Mouse (Mus musculus): ENCODE data around the gene Fam49a. TPM values are rescaled to one million over a fixed set of nuclear protein-coding genes. Genes with fewer than 3 reads are reported as not detected.

The Fam49a gene
- polyA plus RNA-seq, 1 experiment from 2014 or later, result 3.2 TPM

DNA sequence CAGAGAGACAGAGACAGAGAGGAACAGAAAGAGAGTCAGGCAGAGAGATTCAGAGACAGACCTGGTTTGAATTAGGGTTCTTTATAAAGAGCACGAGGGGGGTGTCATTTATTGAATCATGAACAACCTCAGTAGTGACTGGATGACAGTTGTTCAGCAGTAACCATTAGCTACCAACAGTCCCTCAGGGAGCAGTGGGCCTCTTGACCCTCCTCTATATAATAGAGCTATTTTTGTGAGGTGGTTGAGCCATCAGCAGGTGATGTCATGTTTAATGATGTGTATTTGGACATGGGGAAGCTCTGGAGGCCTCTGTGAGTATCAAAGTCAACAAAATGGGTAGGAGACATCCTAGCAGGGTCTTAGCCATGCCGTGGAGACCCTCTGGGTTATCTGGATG, 39.2 kb downstream of the Fam49a start:
- Histone ChIP-seq H3K4me2 (ENCODE audit: low read depth, low read length) (no peak overlapping the region), H3K27ac (ENCODE audit: low read depth) (peak overlapping the region; percentile 63), H3K4me3 (ENCODE audit: low read depth, low read length) (no peak overlapping the region), H3K9me3 (ENCODE audit: low read length) (no peaks in the 10 kb centered on the region), H3K4me1 (ENCODE audit: insufficient read depth) (peaks cover 8% of the 10 kb centered on the region), H3K36me3 (replicated peaks; ENCODE audit: insufficient read depth, low read length) (no peaks in the 10 kb centered on the region), H3K27me3 (ENCODE audit: insufficient read depth, low read length) (no peaks in the 10 kb centered on the region), H3K9ac (replicated peaks) (no peak overlapping the region)
- DNase-seq (no peak), ATAC-seq (0 out of 2 replicates have a peak, but pooled peaks have one; percentile 7)
- 66% methylated on average over 2 of the region's 2 CpGs for WGBS (ENCODE audit: insufficient replicate concordance)
- no peak for TF ChIP-seq CTCF (IDR thresholded peaks at IDR 0.05; ENCODE audit: low read depth)
- TF ChIP-seq EP300 (IDR thresholded peaks at IDR 0.05; ENCODE audit: low read depth), result no peak

GRCm38 (mm10) chr12:12301815-12302214, 39.9 kb downstream of the Fam49a start:
- H3K4me2 ChIP-seq (ENCODE audit: low read depth, low read length), result no peak overlapping the region
- DNase-seq, result peak; percentile 59
- H3K9ac ChIP-seq (replicated peaks), result no peak overlapping the region
- no peaks in the 10 kb centered on the region for H3K9me3 ChIP-seq (ENCODE audit: low read length)
- H3K27ac ChIP-seq (ENCODE audit: low read depth), result peak overlapping the region; percentile 63
- WGBS (ENCODE audit: insufficient replicate concordance), result 14% methylated on average over 4 of the region's 4 CpGs
- H3K27me3 ChIP-seq (ENCODE audit: insufficient read depth, low read length), result no peaks in the 10 kb centered on the region
- H3K4me3 ChIP-seq (ENCODE audit: low read depth, low read length), result no peak overlapping the region
- peak; percentile 77 for ATAC-seq
- TF ChIP-seq CTCF (IDR thresholded peaks at IDR 0.05; ENCODE audit: low read depth) (peak; percentile 62), EP300 (IDR thresholded peaks at IDR 0.05; ENCODE audit: low read depth) (no peak; the same call in 1 of the 2 replicates)
- H3K4me1 ChIP-seq (ENCODE audit: insufficient read depth), result peaks cover 8% of the 10 kb centered on the region
- no peaks in the 10 kb centered on the region for H3K36me3 ChIP-seq (replicated peaks; ENCODE audit: insufficient read depth, low read length)

GRCm38 (mm10) chr12:12306214-12306613, 44.3 kb downstream of the Fam49a start:
- H3K4me1 ChIP-seq (ENCODE audit: insufficient read depth), result peaks cover 4% of the 10 kb centered on the region; the same call in 1 of the 2 replicates
- TF ChIP-seq CTCF (IDR thresholded peaks at IDR 0.05; ENCODE audit: low read depth) (no peak), EP300 (IDR thresholded peaks at IDR 0.05; ENCODE audit: low read depth) (no peak)
- H3K36me3 ChIP-seq (replicated peaks; ENCODE audit: insufficient read depth, low read length), result no peaks in the 10 kb centered on the region
- no peaks in the 10 kb centered on the region for H3K27me3 ChIP-seq (ENCODE audit: insufficient read depth, low read length)
- ATAC-seq (peak; percentile 44; the same call in 1 of the 2 replicates), DNase-seq (no peak)
- no peak overlapping the region for H3K27ac ChIP-seq (ENCODE audit: low read depth)
- no peaks in the 10 kb centered on the region for H3K9me3 ChIP-seq (ENCODE audit: low read length)
- H3K9ac ChIP-seq (replicated peaks), result no peak overlapping the region
- no peak overlapping the region for H3K4me2 ChIP-seq (ENCODE audit: low read depth, low read length)
- 70% methylated on average over 3 of the region's 3 CpGs for WGBS (ENCODE audit: insufficient replicate concordance)
- H3K4me3 ChIP-seq (ENCODE audit: low read depth, low read length), result no peak overlapping the region

DNA sequence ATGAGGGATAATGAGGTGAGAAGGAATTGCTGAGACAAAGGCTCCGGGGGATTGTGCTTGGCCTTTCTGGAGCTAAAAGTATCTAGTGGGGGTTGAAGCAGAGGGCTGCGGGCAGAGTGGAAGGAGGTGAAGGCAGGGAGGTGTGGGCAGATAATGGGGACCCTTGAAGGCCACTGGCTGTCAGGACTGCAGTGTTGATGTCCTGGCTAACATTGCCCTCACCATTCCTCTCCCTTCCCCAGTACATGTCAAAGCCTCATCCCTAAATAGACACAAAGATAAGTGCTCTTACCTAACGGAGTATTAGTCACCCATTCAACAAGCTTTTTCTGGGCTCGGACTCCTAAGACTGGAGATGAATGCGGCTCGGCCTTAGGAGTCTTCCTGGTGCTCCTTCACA, 44.9 kb downstream of the Fam49a start:
- no peaks in the 10 kb centered on the region for H3K9me3 ChIP-seq (ENCODE audit: low read length)
- no peaks in the 10 kb centered on the region for H3K36me3 ChIP-seq (replicated peaks; ENCODE audit: insufficient read depth, low read length)
- H3K27ac ChIP-seq (ENCODE audit: low read depth), result no peak overlapping the region
- no peak overlapping the region for H3K4me3 ChIP-seq (ENCODE audit: low read depth, low read length)
- 78% methylated on average over 6 of the region's 6 CpGs for WGBS (ENCODE audit: insufficient replicate concordance)
- no peak for DNase-seq
- H3K27me3 ChIP-seq (ENCODE audit: insufficient read depth, low read length), result no peaks in the 10 kb centered on the region
- TF ChIP-seq CTCF (IDR thresholded peaks at IDR 0.05; ENCODE audit: low read depth), result no peak
- no peak for TF ChIP-seq EP300 (IDR thresholded peaks at IDR 0.05; ENCODE audit: low read depth)
- no peak for ATAC-seq
- no peak overlapping the region for H3K9ac ChIP-seq (replicated peaks)
- no peak overlapping the region for H3K4me2 ChIP-seq (ENCODE audit: low read depth, low read length)
- no peaks in the 10 kb centered on the region for H3K4me1 ChIP-seq (ENCODE audit: insufficient read depth)

DNA sequence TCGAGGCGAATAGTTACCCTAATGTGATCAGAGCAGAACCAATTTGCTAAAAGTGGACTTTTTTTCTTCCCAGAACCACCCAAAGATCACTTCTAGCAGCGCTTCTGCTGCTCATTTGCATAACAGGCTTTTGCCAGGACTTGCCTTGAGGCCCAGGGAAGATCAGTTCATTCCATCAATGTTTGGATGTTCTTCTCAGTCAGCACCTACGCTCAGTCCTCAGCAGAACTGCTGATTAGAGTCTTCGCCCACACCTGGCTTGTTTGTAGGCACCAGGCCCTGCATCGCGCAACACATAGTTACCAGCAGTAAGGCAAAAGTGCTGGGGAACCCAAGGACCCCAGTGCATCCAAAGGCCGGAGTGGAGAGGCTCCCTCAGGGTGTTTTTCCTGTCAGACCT, 45.3 kb downstream of the Fam49a start:
- 74% methylated on average over 8 of the region's 8 CpGs for WGBS (ENCODE audit: insufficient replicate concordance)
- Histone ChIP-seq H3K9me3 (ENCODE audit: low read length) (no peaks in the 10 kb centered on the region), H3K36me3 (replicated peaks; ENCODE audit: insufficient read depth, low read length) (no peaks in the 10 kb centered on the region), H3K4me1 (ENCODE audit: insufficient read depth) (no peaks in the 10 kb centered on the region), H3K27ac (ENCODE audit: low read depth) (no peak overlapping the region), H3K27me3 (ENCODE audit: insufficient read depth, low read length) (no peaks in the 10 kb centered on the region), H3K9ac (replicated peaks) (no peak overlapping the region), H3K4me3 (ENCODE audit: low read depth, low read length) (no peak overlapping the region), H3K4me2 (ENCODE audit: low read depth, low read length) (no peak overlapping the region)
- TF ChIP-seq EP300 (IDR thresholded peaks at IDR 0.05; ENCODE audit: low read depth) (no peak), CTCF (IDR thresholded peaks at IDR 0.05; ENCODE audit: low read depth) (no peak)
- DNase-seq (no peak), ATAC-seq (no peak)

DNA sequence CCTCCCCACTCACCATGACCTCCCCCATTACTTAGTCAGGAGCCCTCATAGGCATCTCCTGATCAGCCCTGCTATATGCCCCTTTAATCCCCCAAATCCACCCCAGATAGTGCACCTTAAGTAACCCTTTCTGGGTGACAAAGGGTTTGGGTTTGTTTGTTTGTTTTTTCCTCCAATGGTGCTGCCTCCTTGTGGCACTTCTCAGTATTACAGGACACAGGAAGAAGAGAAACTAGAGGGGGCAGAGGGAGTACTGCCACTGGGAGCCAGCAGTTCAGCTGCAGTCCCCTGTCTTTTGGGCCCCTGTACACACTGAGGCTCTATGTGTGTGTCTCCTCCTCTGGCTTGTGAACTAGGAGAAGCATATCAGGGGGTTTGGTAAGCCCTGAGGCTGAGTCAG, 51.5 kb downstream of the Fam49a start:
- H3K4me2 ChIP-seq (ENCODE audit: low read depth, low read length), result no peak overlapping the region
- no peaks in the 10 kb centered on the region for H3K4me1 ChIP-seq (ENCODE audit: insufficient read depth)
- TF ChIP-seq EP300 (IDR thresholded peaks at IDR 0.05; ENCODE audit: low read depth) (no peak), CTCF (IDR thresholded peaks at IDR 0.05; ENCODE audit: low read depth) (peak; percentile 60)
- no peak overlapping the region for H3K9ac ChIP-seq (replicated peaks)
- no peaks in the 10 kb centered on the region for H3K9me3 ChIP-seq (ENCODE audit: low read length)
- no peak overlapping the region for H3K27ac ChIP-seq (ENCODE audit: low read depth)
- no peaks in the 10 kb centered on the region for H3K36me3 ChIP-seq (replicated peaks; ENCODE audit: insufficient read depth, low read length)
- no peak overlapping the region for H3K4me3 ChIP-seq (ENCODE audit: low read depth, low read length)
- ATAC-seq (no peak), DNase-seq (no peak)
- H3K27me3 ChIP-seq (ENCODE audit: insufficient read depth, low read length), result no peaks in the 10 kb centered on the region

- no peak for DNase-seq
- TF ChIP-seq EP300 (IDR thresholded peaks at IDR 0.05; ENCODE audit: low read depth) (no peak), CTCF (IDR thresholded peaks at IDR 0.05; ENCODE audit: low read depth) (no peak)
- Histone ChIP-seq H3K27ac (ENCODE audit: low read depth) (no peak overlapping the region), H3K9me3 (ENCODE audit: low read length) (no peaks in the 10 kb centered on the region), H3K9ac (replicated peaks) (no peak overlapping the region), H3K4me1 (ENCODE audit: insufficient read depth) (no peaks in the 10 kb centered on the region), H3K36me3 (replicated peaks; ENCODE audit: insufficient read depth, low read length) (no peaks in the 10 kb centered on the region), H3K4me2 (ENCODE audit: low read depth, low read length) (no peak overlapping the region), H3K4me3 (ENCODE audit: low read depth, low read length) (no peak overlapping the region), H3K27me3 (ENCODE audit: insufficient read depth, low read length) (no peaks in the 10 kb centered on the region)
- ATAC-seq, result no peak
- 76% methylated on average over 4 of the region's 4 CpGs for WGBS (ENCODE audit: insufficient replicate concordance)
Observed at GRCm38 (mm10) chr12:12313919-12314318, 52.0 kb downstream of the Fam49a start.

All from liver, postnatal 0 days (tissue).